Mouse (Mus musculus): ENCODE measurements around the gene Mbnl3. TPM values are rescaled to one million over a fixed set of nuclear protein-coding genes. Genes with fewer than 3 reads are reported as not detected.

The Mbnl3 gene
- under 1 TPM in 1 of 2 experiments, not detected in 1; 0.32 TPM for total RNA-seq (2021)
- long read RNA-seq, experiment 1: 0 reads
- long read RNA-seq, experiment 2: 0 reads

GRCm38 (mm10) chrX:51206432-51206831 is at the start of gene Mbnl3:
Gene Mbnl3, minus strand, starts transcription at chrX:51206532.
- H3K27ac ChIP-seq: no peak within 1 kb of the TSS
- TF ChIP-seq CTCF (IDR thresholded peaks at IDR 0.05): no peak
- H3K4me3 ChIP-seq: peak within 1 kb of the TSS; percentile 39
- intact Hi-C loops (cut with DNase I): loop anchor here (10.0 kb wide), 1 partner anchor 168 kb away; no protein-coding TSS in a partner anchor
- DNase-seq (ENCODE audit: extremely low spot score in 1 of 2, low spot score in 2 of 2): no peak

GRCm38 (mm10) chrX:51205548-51206324 is 596 bp downstream of the Mbnl3 start:
- DNase-seq (ENCODE audit: extremely low spot score in 1 of 2, low spot score in 2 of 2): peak in 1 of 2 experiments; percentile 8
- Histone ChIP-seq H3K4me3 (peak overlapping the region; percentile 39), H3K27ac (no peak overlapping the region)
- intact Hi-C loops (cut with DNase I): loop anchor here (10.0 kb wide), 1 partner anchor 169 kb away; no protein-coding TSS in a partner anchor
- peak; percentile 13 for TF ChIP-seq CTCF (IDR thresholded peaks at IDR 0.05)

- intact Hi-C loops (cut with DNase I): loop anchor here (10.0 kb wide), 1 partner anchor 170 kb away; no protein-coding TSS in a partner anchor
- TF ChIP-seq CTCF (IDR thresholded peaks at IDR 0.05): no peak
- DNase-seq (ENCODE audit: extremely low spot score in 1 of 2, low spot score in 2 of 2): no peak
- H3K27ac ChIP-seq: no peak overlapping the region
- H3K4me3 ChIP-seq: peak overlapping the region; percentile 39
These were observed 1.4 kb downstream of the Mbnl3 start for GRCm38 (mm10) chrX:51204626-51205547.

- intact Hi-C loops (cut with DNase I): no loop called here
- DNase-seq (ENCODE audit: extremely low spot score in 1 of 2, low spot score in 2 of 2): no peak
- Histone ChIP-seq H3K4me3 (no peak overlapping the region), H3K27ac (no peak overlapping the region)
- no peak for TF ChIP-seq CTCF (IDR thresholded peaks at IDR 0.05)
These were observed 9.3 kb downstream of the Mbnl3 start for GRCm38 (mm10) chrX:51197012-51197411.

- Histone ChIP-seq H3K4me3 (no peak overlapping the region), H3K27ac (no peak overlapping the region)
- no peak for DNase-seq (ENCODE audit: extremely low spot score in 1 of 2, low spot score in 2 of 2)
- intact Hi-C loops (cut with DNase I): no loop called here
- TF ChIP-seq CTCF (IDR thresholded peaks at IDR 0.05): no peak
These were observed 34.4 kb downstream of the Mbnl3 start for GRCm38 (mm10) chrX:51171914-51172313.

GRCm38 (mm10) chrX:51171413-51171812 is 34.9 kb downstream of the Mbnl3 start:
- H3K27ac ChIP-seq: no peak overlapping the region
- TF ChIP-seq CTCF (IDR thresholded peaks at IDR 0.05): peak; percentile 13
- H3K4me3 ChIP-seq: no peak overlapping the region
- intact Hi-C loops (cut with DNase I): no loop called here
- DNase-seq (ENCODE audit: extremely low spot score in 1 of 2, low spot score in 2 of 2): no peak

- DNase-seq (ENCODE audit: extremely low spot score in 1 of 2, low spot score in 2 of 2): no peak
- Histone ChIP-seq H3K27ac (no peak overlapping the region), H3K4me3 (no peak overlapping the region)
- TF ChIP-seq CTCF (IDR thresholded peaks at IDR 0.05): no peak
- intact Hi-C loops (cut with DNase I): no loop called here
These were observed 35.9 kb downstream of the Mbnl3 start for GRCm38 (mm10) chrX:51170404-51170803.

GRCm38 (mm10) chrX:51169476-51170045 is 36.8 kb downstream of the Mbnl3 start:
- TF ChIP-seq CTCF (IDR thresholded peaks at IDR 0.05): no peak
- H3K27ac ChIP-seq: no peak overlapping the region
- DNase-seq (ENCODE audit: extremely low spot score in 1 of 2, low spot score in 2 of 2): no peak
- H3K4me3 ChIP-seq: no peak overlapping the region
- intact Hi-C loops (cut with DNase I): no loop called here

- no peak overlapping the region for H3K27ac ChIP-seq
These were observed 38.4 kb downstream of the Mbnl3 start for GRCm38 (mm10) chrX:51167976-51168375.

GRCm38 (mm10) chrX:51164766-51165165 is 41.6 kb downstream of the Mbnl3 start:
- no peak for DNase-seq (ENCODE audit: extremely low spot score in 1 of 2, low spot score in 2 of 2)
- Histone ChIP-seq H3K27ac (no peak overlapping the region), H3K4me3 (no peak overlapping the region)
- no peak for TF ChIP-seq CTCF (IDR thresholded peaks at IDR 0.05)
- intact Hi-C loops (cut with DNase I): no loop called here

More at GRCm38 (mm10) chrX:51167976-51168375, 38.4 kb downstream of the Mbnl3 start:
- intact Hi-C loops (cut with DNase I): no loop called here
- DNase-seq (ENCODE audit: extremely low spot score in 1 of 2, low spot score in 2 of 2): no peak
- no peak overlapping the region for H3K4me3 ChIP-seq
- no peak for TF ChIP-seq CTCF (IDR thresholded peaks at IDR 0.05)

- H3K27ac ChIP-seq: no peak overlapping the region
- intact Hi-C loops (cut with DNase I): no loop called here
- no peak for DNase-seq (ENCODE audit: extremely low spot score in 1 of 2, low spot score in 2 of 2)
- no peak for TF ChIP-seq CTCF (IDR thresholded peaks at IDR 0.05)
- H3K4me3 ChIP-seq: no peak overlapping the region
These were observed 57.9 kb downstream of the Mbnl3 start for GRCm38 (mm10) chrX:51148436-51148835.

Measured in left cerebral cortex, adult 2 months (tissue).